Mouse (Mus musculus) ES-E14 (cell line): ENCODE data around the gene Adarb2. TPM values are rescaled to one million over a fixed set of nuclear protein-coding genes. Genes with fewer than 3 reads are reported as not detected.

Source experiments
- DNase-seq: peaks from one replicate; pipeline ENCODE4 v3.0.0-alpha.2; 2013; ENCODE audit warnings: low read depth, low spot score
- H3K27ac ChIP-seq: 2 replicates; pipeline ENCODE4 v1.5.1; 2012; ENCODE audit warnings: low read depth, mild to moderate bottlenecking, low read length, moderate library complexity, mixed read lengths; ENCODE audit not compliant: poor library complexity, insufficient read depth, severe bottlenecking
- H3K36me3 ChIP-seq: 2 replicates; pipeline ENCODE4 v1.6.1; 2012; ENCODE audit warnings: mild to moderate bottlenecking, low read length, moderate library complexity, mixed read lengths; ENCODE audit not compliant: control insufficient read depth, poor library complexity, insufficient read depth, severe bottlenecking
- H3K4me1 ChIP-seq, 2 experiments: fragments of 150-350 bp in 1 of 2; sonication (generic) in 1 of 2; 2 replicates each; pipeline ENCODE4 v1.6.1; 2012; ENCODE audit warnings: low read length in 2 of 2, mild to moderate bottlenecking in 1 of 2, mixed read lengths in 1 of 2; ENCODE audit not compliant: control insufficient read depth in 2 of 2, insufficient read depth in 2 of 2, poor library complexity in 1 of 2
- H3K4me3 ChIP-seq, 2 experiments: fragments of 150-350 bp in 1 of 2; sonication (generic) in 1 of 2; 2 replicates each; pipeline ENCODE4 v1.5.1; 2012; ENCODE audit warnings: low read length in 2 of 2, low read depth in 1 of 2, mild to moderate bottlenecking in 1 of 2, mixed read lengths in 1 of 2; ENCODE audit not compliant: insufficient read depth in 1 of 2, poor library complexity in 1 of 2, severe bottlenecking in 1 of 2
- H3K9ac ChIP-seq: 2 replicates; pipeline ENCODE4 v1.6.1; 2012; ENCODE audit warnings: low read depth, mild to moderate bottlenecking, low read length, mixed read lengths; ENCODE audit not compliant: poor library complexity, insufficient read depth, severe bottlenecking
- H3K9me3 ChIP-seq: fragments of 150-350 bp; sonication (generic); 2 replicates; pipeline ENCODE4 v1.6.1; 2012; ENCODE audit warnings: low read depth, mild to moderate bottlenecking, low read length; ENCODE audit not compliant: control insufficient read depth, insufficient read depth
- CHD2 ChIP-seq: IDR thresholded peaks from 2 replicates; pipeline ENCODE4 v1.6.1; 2014; ENCODE audit warnings: mild to moderate bottlenecking, low read depth, low read length, inconsistent platforms
- HCFC1 ChIP-seq: IDR thresholded peaks from 2 replicates; pipeline ENCODE4 v1.6.1; 2012; ENCODE audit warnings: low read length, inconsistent platforms, borderline replicate concordance; ENCODE audit not compliant: insufficient read depth
- MAFK ChIP-seq: IDR thresholded peaks from 2 replicates; pipeline ENCODE4 v1.6.1; 2014; ENCODE audit warnings: mild to moderate bottlenecking, low read depth, low read length, inconsistent platforms; ENCODE audit not compliant: insufficient read depth
- ZC3H11A ChIP-seq: IDR thresholded peaks from 2 replicates; pipeline ENCODE4 v1.6.1; 2012; ENCODE audit warnings: low read depth, mild to moderate bottlenecking, inconsistent platforms, low read length, borderline replicate concordance
- ZNF384 ChIP-seq: IDR thresholded peaks from 2 replicates; pipeline ENCODE4 v1.6.1; 2012; ENCODE audit warnings: low read depth, low read length, inconsistent platforms
- in situ Hi-C, 2 experiments: fragments of 600-800 bp; cut with MboI; formaldehyde crosslinking; loops; one replicate each; pipeline ENCODE4 v1.15.1; 2025; ENCODE audit warnings: low sequenced_read_pairs in 2 of 2, inconsistent platforms in 1 of 2; ENCODE audit not compliant: unreplicated experiment in 2 of 2
- total RNA-seq: library from RNA; depleted of rRNA; stranded (reverse); fragments of 300-350 nt; gene quantifications from 2 replicates; pipeline ENCODE4 v1.2.3, GENCODE M21; 2012

Gene Adarb2
- total RNA-seq, 1 experiment: 0.27 TPM

DNA sequence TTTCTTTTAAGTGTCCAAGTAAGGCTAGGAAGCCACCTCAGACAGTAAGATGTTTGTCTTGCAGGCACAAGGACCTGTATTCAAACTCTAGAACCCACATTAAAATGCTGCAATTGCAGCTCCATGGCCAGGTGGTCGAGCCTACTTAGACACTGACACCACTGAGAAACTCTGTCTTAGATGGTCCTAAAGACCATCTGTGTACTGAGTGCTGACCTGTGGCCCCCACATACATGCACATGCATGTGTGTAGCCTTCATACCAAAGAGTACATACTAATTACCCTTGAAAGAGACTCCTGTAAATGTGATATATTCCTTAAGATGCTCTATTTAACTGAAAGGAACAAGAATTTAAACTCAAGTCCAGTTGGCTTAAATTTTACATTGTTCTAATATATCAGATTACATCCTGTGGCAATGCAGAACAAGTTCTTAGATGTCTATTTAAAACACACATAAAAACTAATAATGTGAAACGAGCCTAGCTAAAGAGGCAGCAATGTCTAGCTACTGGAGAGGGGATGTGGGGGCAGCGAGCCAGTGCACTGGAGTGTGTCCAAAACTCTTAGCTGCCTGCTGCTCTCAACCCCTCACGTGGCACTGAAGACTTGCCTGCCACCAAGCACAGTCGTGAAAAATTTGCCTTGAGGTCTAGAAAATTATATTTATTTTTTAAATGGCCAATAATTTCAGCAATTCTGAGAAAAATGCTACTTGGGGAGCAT lies 534.6 kb downstream of the Adarb2 start:
- no peak for TF ChIP-seq CHD2
- TF ChIP-seq ZNF384: no peak
- no peak for TF ChIP-seq HCFC1
- no peak for TF ChIP-seq MAFK
- no peaks in the 10 kb centered on the region for H3K9me3 ChIP-seq
- no peak overlapping the region for H3K4me3 ChIP-seq
- DNase-seq: no peak
- no peaks in the 10 kb centered on the region for H3K36me3 ChIP-seq
- in situ Hi-C loops: no loop called here
- H3K27ac ChIP-seq: no peak overlapping the region
- H3K4me1 ChIP-seq: no peaks in the 10 kb centered on the region
- H3K9ac ChIP-seq: no peak overlapping the region

DNA sequence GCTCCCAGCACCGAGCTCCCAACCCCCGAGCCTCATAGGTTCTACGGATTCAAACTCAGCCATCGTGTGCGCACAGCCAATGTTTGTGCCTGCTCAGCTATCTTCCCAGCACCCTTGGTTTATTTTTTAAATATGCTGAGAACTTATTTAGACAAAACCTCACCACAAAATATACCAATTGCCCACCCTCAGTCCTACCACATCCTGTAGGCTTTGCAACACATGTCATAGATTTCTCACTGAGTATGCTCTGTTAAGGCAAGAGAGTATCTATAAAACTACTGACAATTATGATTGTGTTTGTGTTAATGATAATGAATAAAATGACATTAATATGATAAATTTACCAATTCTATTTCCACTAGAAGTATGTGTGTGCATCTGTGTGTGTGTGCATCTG lies 540.1 kb downstream of the Adarb2 start:
- TF ChIP-seq ZNF384: no peak
- TF ChIP-seq HCFC1: no peak
- no peak for TF ChIP-seq CHD2
- in situ Hi-C loops: no loop called here

DNA sequence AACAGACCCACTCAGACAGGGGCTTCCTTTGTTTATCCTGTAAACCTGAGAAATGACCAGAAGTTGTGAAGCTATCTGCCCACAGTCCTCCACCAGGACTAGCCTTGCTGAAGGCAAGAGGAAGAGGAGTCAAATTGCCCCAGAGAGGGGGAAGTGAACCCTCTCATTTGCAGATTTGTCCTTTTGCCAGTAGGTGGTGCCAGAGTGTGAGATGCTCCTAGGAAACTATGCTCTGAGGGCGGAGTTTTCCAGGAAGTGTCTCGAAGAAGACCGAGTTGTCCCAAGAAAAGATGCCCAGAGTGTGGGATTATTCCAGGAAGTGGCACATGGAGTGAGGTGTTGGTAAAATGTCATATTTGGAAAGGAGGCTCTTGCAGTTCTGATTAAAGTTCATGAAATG lies 541.9 kb downstream of the Adarb2 start:
- no peak overlapping the region for H3K27ac ChIP-seq
- peak; percentile 44 for DNase-seq
- no peaks in the 10 kb centered on the region for H3K36me3 ChIP-seq
- H3K9me3 ChIP-seq: no peaks in the 10 kb centered on the region
- TF ChIP-seq ZNF384 (no peak), ZC3H11A (peak; percentile 32; the same call in 1 of the 2 replicates), CHD2 (no peak), HCFC1 (no peak), MAFK (no peak)
- in situ Hi-C loops: no loop called here
- no peak overlapping the region for H3K9ac ChIP-seq
- H3K4me1 ChIP-seq: no peaks in the 10 kb centered on the region
- H3K4me3 ChIP-seq: no peak overlapping the region

More for the DNA sequence above, 540.1 kb downstream of the Adarb2 start:
- DNase-seq: no peak
- Histone ChIP-seq H3K4me3 (no peak overlapping the region), H3K27ac (no peak overlapping the region), H3K36me3 (no peaks in the 10 kb centered on the region), H3K4me1 (no peaks in the 10 kb centered on the region), H3K9me3 (no peaks in the 10 kb centered on the region), H3K9ac (no peak overlapping the region)

DNA sequence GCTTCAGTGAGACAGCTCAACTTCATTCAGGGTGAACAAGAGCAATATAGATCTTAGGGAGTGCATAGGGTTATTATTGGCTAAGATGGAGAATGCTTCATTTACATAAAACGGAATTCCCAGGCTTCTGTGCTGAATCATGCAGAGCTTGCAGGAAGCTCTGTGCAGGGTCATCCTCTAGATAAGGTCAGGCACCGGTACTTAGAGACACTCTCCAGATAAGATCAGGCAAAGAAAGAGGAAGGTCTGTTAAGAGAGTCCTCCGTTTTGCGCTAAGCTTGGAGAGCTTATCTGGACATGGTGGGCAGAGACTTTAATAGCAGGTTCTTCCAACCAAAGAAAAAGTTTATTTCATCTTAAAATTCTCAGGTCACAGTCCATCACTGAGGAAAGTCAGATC lies 542.9 kb downstream of the Adarb2 start:
- Histone ChIP-seq H3K4me1 (no peaks in the 10 kb centered on the region), H3K4me3 (no peak overlapping the region), H3K36me3 (no peaks in the 10 kb centered on the region), H3K27ac (no peak overlapping the region), H3K9me3 (no peaks in the 10 kb centered on the region), H3K9ac (no peak overlapping the region)
- no peak for TF ChIP-seq HCFC1
- in situ Hi-C loops: no loop called here
- no peak for DNase-seq

DNA sequence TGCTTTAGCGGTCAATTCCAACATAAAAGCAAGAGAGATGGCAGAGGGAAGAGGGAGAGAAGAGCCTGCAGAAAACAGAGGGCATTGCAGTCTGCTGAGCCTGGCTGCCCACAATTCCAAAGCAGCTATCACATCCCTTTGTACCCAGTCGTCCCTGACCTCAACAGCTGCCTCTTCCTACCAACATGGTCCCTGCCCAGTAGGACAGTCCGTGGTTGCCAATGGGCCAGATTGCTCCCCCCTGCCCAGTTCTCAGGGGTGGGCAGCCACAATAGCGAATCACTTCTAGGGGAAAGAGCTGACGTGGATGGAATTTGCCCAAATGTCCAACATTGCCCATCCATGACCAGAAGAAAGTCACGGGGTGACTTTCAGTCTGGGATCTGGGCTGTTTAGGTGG lies 546.8 kb downstream of the Adarb2 start:
- Histone ChIP-seq H3K4me3 (no peak overlapping the region), H3K9me3 (no peaks in the 10 kb centered on the region), H3K9ac (no peak overlapping the region), H3K4me1 (no peaks in the 10 kb centered on the region), H3K36me3 (no peaks in the 10 kb centered on the region), H3K27ac (no peak overlapping the region)
- TF ChIP-seq MAFK (no peak), ZC3H11A (no peak), ZNF384 (no peak), HCFC1 (no peak), CHD2 (no peak)
- in situ Hi-C loops: no loop called here
- DNase-seq: no peak
